Mouse (Mus musculus) ES-Bruce4 (cell line): ENCODE data around the gene Tjap1.

Experiments
- CTCF ChIP-seq: IDR thresholded peaks from one replicate; pipeline ENCODE4 v1.8.1; 2011; ENCODE audit warnings: low read depth, low read length
- EP300 ChIP-seq: IDR thresholded peaks from 2 replicates; pipeline ENCODE4 v1.6.1; 2011; ENCODE audit warnings: low read depth, low read length; ENCODE audit not compliant: insufficient read depth
- POLR2A ChIP-seq: IDR thresholded peaks from one replicate; pipeline ENCODE4 v1.8.1; 2011; ENCODE audit warnings: low read length; ENCODE audit not compliant: insufficient read depth

- no peak for TF ChIP-seq CTCF
- TF ChIP-seq POLR2A = peak; percentile 4
- no peak for TF ChIP-seq EP300
Measured at GRCm38 (mm10) chr17:46283140-46283539, 314 bp upstream of the Tjap1 start.
